9 mouse cellular contexts compared by ENCODE assay signal in genomic region chr5:132543118-132544071, GRCm38 (mm10). TPM values are rescaled to one million over a fixed set of nuclear protein-coding genes. Genes with fewer than 3 reads are reported as not detected.
DNase-seq lines count a peak whose midpoint lies in the region; ATAC-seq lines count a peak whose summit lies in the region.
"Had no signal": no experiment of that assay in that cellular context is flagged by ENCODE, and none has a peak within 500 bp of the region (broad histone marks: within the 10 kb centered on the region; RNA-seq: fewer than 3 reads in every experiment).

Auts2 (minus strand) TSS chr5:132543344.

- DNase-seq in adrenal gland, postnatal 25 days = peak; percentile 93
- DNase-seq in embryo, embryonic 11 days = peak; percentile 97
- peak; percentile 91 for DNase-seq in gastrocnemius, postnatal 4 days (ENCODE audit: low spot score in 2 of 2)
- peak; percentile 84 to 87 for DNase-seq in left cerebral cortex, postnatal 36 days (ENCODE audit: low spot score in 2 of 2)
- DNase-seq in mesoderm, embryonic 11.5 days (ENCODE audit: low read depth, low spot score) = peak; percentile 96
- peak; percentile 64 for DNase-seq in skeletal muscle tissue, adult 2 months (ENCODE audit: low read depth, low spot score)

- H3K9ac ChIP-seq in intestine, embryonic 16.5 days (ENCODE audit: low read depth, low read length) = peak within 1 kb of the TSS; percentile 82

- WGBS in intestine, embryonic 16.5 days = 1% methylated on average over 69 of the region's 105 CpGs

- peak within 1 kb of the TSS; percentile 77 for H3K4me3 ChIP-seq in intestine, embryonic 16.5 days (ENCODE audit: low read length)

- H3K36me3 ChIP-seq in intestine, embryonic 16.5 days (ENCODE audit: control insufficient read depth, insufficient read depth, low read length) = no peaks in the 10 kb centered on the region

- H3K4me1 ChIP-seq in intestine, embryonic 16.5 days (ENCODE audit: control insufficient read depth, insufficient read depth, low read length) = peaks cover 10% of the 10 kb centered on the region

- ATAC-seq in intestine, embryonic 16.5 days = peak; percentile 91
- ATAC-seq in activated CD4-positive, CD25-positive, alpha-beta regulatory T cell, adult 4 months = no peak

- H3K27me3 ChIP-seq in intestine, embryonic 16.5 days (replicated peaks; ENCODE audit: control insufficient read depth, insufficient read depth, low read length) = no peaks in the 10 kb centered on the region

- no peaks in the 10 kb centered on the region for H3K9me3 ChIP-seq in intestine, embryonic 16.5 days (ENCODE audit: control insufficient read depth, low read length)

- peak within 1 kb of the TSS; percentile 95 for H3K4me2 ChIP-seq in intestine, embryonic 16.5 days (ENCODE audit: low read depth, low read length)

- intact Hi-C loops in left cerebral cortex, postnatal 36 days (cut with DNase I) = loop anchor here (5.0 to 10.0 kb wide), 3 partner anchors 311 to 1461 kb away; no protein-coding TSS in a partner anchor

- H3K27ac ChIP-seq in intestine, embryonic 16.5 days (ENCODE audit: low read length) = peak within 1 kb of the TSS; percentile 82
- H3K27ac ChIP-seq: macrophage had no signal

RNA-seq across cellular contexts. Expression of gene Auts2, which starts in this region (rescaled TPM):
- total RNA-seq in adrenal gland, postnatal 25 days (2021) = 75.7 and 98.4 TPM in 2 replicates
- 10 to 100 TPM; 43.4 to 57.3 TPM for total RNA-seq in gastrocnemius, postnatal 4 days (2021)
- polyA plus RNA-seq in intestine, embryonic 16.5 days (2015; fragmentation: Nextera tagmentation; extraction: Ambion mirVana) = 12.4 and 14.7 TPM in 2 replicates
- 100 to 1,000 TPM; 100 to 137 TPM for total RNA-seq in left cerebral cortex, postnatal 36 days (2021)
- under 1 TPM in 1 of 2 experiments, not detected in 1; 0.26 TPM for polyA plus RNA-seq in activated CD4-positive, CD25-positive, alpha-beta regulatory T cell, adult 4 months (2017; shearing (Covaris generic))

Comparison
In these comparisons a context has a peak if more than half of its experiments do, and no peak if none do; other contexts are left out.
1. RNA of gene Auts2 (polyA plus RNA-seq): 12.4 to 14.7 TPM in intestine, embryonic 16.5 days; 0.26 TPM in activated CD4-positive, CD25-positive, alpha-beta regulatory T cell, adult 4 months; every median in the first group is over 10 times any median in the second.
2. Peak in every context shown above with its lines, with median percentiles within 50 percentile points of each other: DNase-seq.